Mouse (Mus musculus) E14TG2a.4 (cell line): ENCODE measurements around the gene Pea15a.

Experiments used
- CTCF ChIP-seq: conservative IDR thresholded peaks from 2 replicates; pipeline ENCODE4 v1.5.1; 2014; ENCODE audit warnings: low read length
- NANOG ChIP-seq: IDR thresholded peaks from 2 replicates; pipeline ENCODE4 v1.6.1; 2014; ENCODE audit warnings: borderline replicate concordance, low read length, mixed read lengths

DNA sequence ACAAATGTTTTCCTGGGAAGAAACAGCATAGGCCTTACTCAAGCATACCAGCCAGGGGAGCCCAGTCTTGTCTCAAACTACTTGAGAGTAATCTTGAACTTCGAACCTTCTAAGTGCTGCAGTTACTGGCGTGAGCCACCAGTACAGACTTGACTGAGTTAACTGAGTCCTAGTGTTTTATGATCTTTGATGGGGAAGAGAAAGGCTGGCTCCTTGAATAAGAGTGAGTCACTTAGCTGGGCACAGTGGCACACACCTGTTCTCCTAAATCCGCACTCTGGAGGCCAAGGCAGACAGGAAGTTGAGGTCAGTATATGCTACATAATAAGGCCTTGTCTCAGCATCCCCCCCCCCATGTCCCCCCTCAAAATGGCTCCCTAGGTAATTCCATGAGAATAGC, 52.1 kb downstream of the Pea15a start:
- TF ChIP-seq CTCF (no peak), NANOG (no peak)
